Mouse (Mus musculus) left cerebral cortex, postnatal 14 days (tissue): ENCODE data around the gene Otos. TPM values are rescaled to one million over a fixed set of nuclear protein-coding genes. Genes with fewer than 3 reads are reported as not detected.

Source experiments
- DNase-seq, 2 experiments: peaks; one replicate each; pipeline ENCODE4 v3.0.0; 2021 to 2022; ENCODE audit warnings: low spot score in 2 of 2, mixed read lengths in 1 of 2
- intact Hi-C: fragments of 180-260 bp; cut with DNase I; formaldehyde crosslinking; loops from one replicate; pipeline ENCODE4 v1.15.1; 2025
- long read RNA-seq, 2 experiments: library from polyadenylated mRNA; stranded (forward); transcript quantifications; one replicate each; pipeline ENCODE4 v2.0.0; 2021
- total RNA-seq, 2 experiments: library from RNA; stranded (reverse); gene quantifications; 2 replicates each; pipeline ENCODE4 v1.2.3; 2021

Otos gene
- total RNA-seq = not detected
- long read RNA-seq, experiment 1 = 0 reads
- long read RNA-seq, experiment 2 = 0 reads

GRCm38 (mm10) chr1:92648673-92649072, at the start of gene Otos:
Gene Otos (minus strand): TSS chr1:92648841.
- intact Hi-C loops = no loop called here
- DNase-seq = peak; percentile 80 to 84

- intact Hi-C loops = loop anchor here (1.0 kb wide), 1 partner anchor 137 kb away; no protein-coding TSS in a partner anchor
- peak; percentile 74 to 75 for DNase-seq
These were observed 48.2 kb upstream of the Otos start for GRCm38 (mm10) chr1:92696848-92697247.

DNA sequence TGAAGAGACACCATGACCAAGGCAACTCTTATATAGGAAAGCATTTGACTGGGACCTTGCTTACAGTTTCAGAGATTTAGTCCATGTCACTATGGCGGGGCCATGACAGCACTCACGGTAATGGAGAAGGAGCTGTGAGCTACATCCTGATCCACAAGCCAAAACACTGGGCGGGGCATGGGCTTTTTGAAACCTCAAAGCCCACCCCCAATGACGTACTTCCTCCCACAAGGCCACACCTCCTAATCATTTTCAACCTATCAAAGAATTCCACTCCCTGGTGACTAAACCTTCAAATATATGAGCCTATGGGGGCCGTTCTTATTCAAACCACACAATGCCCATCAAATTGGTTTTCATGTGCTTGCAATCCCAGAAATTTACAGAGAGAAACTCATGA, 47.1 kb upstream of the Otos start:
- intact Hi-C loops = no loop called here
- DNase-seq = no peak

GRCm38 (mm10) chr1:92691166-92691844, 42.7 kb upstream of the Otos start:
- intact Hi-C loops = no loop called here
- no peak for DNase-seq

DNA sequence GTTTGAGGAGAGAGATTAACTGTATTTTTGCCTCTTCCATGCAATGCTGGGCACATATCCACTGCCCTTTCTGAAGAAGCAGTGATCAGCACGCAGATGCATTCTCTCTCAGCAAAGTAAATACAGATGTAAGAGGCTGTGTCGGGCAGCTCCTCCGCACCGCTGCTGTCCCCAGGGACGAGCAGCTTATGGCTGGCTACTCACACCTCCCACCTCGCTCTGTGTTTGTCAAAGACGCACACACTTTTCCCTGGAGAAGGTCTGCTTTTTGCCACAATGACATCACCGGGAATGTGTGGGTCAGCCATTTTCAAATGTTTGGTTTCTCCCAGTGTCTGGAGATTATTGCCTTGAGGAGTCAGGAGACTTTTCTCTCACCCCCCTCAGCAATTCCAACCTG, 38.4 kb upstream of the Otos start:
- intact Hi-C loops = no loop called here
- no peak for DNase-seq

DNA sequence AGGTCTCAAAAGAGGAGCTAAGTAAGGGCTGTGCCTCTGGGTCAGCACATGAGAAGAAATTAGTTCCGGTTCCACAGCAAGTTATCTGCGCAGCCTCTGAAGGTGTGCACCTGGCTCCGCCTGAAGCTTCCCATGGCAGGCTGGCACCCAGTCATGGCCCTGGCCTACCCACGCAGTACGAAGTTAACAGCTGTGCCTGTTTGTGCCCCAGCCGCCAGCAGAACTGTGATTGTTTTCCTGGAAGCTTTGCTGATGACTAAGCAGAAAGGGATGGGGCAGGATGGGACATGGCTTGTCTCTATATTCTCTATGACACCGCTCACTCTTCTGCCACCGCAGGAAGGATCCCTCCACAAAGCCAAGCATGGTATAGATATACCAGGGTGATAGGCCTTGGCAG, 34.5 kb upstream of the Otos start:
- intact Hi-C loops = no loop called here

DNA sequence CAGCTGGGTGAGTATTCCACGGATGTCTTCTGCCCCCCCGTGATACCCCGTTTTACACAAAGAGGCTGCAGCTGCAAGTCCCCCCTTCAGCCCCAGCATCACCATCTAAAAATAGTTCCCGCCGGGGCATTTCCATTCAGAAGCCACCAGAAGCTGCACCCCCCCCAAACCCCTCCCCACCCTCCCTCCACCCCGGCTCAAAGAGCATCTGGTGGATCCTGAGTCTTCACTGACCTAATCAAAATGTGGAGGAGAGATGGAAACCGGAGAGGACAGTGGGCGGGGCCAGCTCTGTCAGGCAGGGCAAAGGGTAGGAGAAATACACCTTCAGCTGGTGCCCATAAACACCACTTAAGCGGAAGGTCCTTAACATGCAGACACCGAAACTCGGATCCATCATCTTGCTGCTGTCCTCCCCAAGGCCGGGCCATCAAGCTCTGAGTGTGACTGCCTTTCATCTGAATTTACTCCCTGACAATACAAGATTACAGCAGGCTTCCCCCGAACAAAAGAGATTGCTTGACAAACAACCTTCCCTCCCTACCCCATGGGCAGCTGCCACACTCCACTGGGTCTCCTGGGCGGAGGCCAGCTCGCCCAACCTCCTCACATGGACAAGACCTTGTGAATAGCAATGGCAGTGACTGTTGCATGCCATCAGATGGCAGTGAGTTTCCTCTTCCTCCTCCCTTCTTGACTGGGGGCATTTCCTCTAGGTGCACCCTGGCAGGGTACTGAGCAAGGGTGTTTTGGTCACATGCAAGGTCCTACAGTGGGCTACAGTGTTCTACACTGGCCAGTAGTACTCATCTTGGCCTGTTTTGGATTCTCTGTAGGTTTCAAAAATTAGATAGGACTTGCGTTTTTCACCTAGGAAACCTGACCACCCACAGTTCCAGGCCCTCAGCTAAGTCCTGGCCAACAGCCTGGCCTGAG, 32.3 kb upstream of the Otos start:
- DNase-seq = no peak

More for the DNA sequence above, 34.5 kb upstream of the Otos start:
- peak in 1 of 2 experiments; percentile 48 for DNase-seq

DNA sequence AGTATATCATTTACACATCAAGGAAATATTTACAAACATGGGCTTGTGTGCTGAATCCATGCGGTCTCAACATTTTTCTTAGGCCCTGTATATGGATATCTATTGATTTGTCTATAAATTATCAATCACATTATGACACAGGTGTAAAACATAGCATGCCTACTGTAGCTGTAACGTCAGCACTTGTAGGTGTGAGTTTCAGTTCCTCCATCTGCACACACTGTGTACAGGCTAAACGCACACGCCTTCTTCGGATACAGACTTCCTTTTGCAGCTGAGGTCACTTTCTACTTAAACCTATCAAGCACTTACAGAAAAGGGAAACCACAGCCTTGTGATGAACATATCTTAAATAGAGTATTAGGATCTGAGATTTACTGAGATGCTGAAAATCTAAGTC, 30.1 kb upstream of the Otos start:
- intact Hi-C loops = no loop called here
- DNase-seq = no peak

More for the DNA sequence above, 32.3 kb upstream of the Otos start:
- intact Hi-C loops = no loop called here

DNA sequence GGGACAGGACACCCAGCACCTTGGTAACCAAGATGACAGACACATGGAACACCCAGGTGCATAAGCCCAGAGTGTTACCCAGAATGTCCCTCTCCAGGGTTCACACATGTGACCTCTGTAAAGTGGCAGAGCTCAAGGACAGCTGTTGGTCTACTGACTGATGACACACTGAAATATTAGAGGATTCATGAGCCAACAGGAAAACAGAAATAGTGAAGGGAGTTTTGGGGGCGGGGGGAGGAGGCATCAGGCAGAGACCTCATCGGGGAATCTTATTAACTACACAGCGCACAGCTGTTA, 28.0 kb upstream of the Otos start:
- DNase-seq = no peak
- intact Hi-C loops = no loop called here

- peak in 1 of 2 experiments; percentile 42 for DNase-seq
- intact Hi-C loops = no loop called here
These were observed 27.5 kb upstream of the Otos start for GRCm38 (mm10) chr1:92675932-92676675.

- intact Hi-C loops = no loop called here
- no peak for DNase-seq
These were observed 24.7 kb upstream of the Otos start for GRCm38 (mm10) chr1:92673258-92673782.

DNA sequence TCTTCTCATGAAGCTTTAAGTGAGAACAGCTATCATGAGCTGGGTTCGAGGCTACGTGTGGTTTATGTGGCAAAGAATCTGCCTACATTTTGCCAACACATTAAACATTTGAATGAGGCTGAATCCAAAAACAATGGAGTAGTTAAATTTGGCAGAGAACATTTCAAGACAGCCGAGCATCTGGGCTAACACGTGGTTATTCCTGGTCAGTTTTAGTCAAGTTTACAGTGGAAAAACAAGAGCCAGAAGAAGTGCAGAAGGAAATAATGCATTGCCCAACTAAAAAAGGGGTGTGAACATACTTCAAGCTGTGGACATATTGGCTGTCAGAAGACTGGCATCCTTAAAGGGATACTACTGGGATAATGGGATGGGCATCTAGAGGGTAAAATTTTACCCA, 22.7 kb upstream of the Otos start:
- DNase-seq = no peak
- intact Hi-C loops = no loop called here

GRCm38 (mm10) chr1:92669430-92669829, 20.8 kb upstream of the Otos start:
- intact Hi-C loops = no loop called here
- no peak for DNase-seq

- intact Hi-C loops = no loop called here
- DNase-seq = no peak
These were observed 18.5 kb upstream of the Otos start for GRCm38 (mm10) chr1:92667106-92667505.

DNA sequence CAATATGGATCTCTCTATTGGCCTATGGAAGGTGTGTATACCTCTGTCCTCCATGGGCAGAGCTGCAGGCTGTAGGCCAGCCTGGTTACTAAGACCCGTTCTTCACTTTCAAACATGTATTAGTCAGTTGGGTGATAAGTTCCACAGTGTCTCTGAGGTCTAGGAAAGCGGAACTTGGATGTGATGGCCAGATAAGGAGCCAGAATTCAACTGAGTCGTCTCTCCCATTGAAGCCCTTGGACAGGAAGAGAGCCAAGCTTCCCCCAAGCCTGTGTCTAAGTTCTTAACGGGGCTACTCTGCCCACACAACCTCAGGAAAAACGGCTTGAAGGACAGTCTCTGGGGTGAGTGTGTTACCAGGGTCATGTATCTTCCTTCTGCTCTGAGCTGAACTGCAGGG, 10.8 kb upstream of the Otos start:
- intact Hi-C loops = no loop called here
- DNase-seq = no peak

DNA sequence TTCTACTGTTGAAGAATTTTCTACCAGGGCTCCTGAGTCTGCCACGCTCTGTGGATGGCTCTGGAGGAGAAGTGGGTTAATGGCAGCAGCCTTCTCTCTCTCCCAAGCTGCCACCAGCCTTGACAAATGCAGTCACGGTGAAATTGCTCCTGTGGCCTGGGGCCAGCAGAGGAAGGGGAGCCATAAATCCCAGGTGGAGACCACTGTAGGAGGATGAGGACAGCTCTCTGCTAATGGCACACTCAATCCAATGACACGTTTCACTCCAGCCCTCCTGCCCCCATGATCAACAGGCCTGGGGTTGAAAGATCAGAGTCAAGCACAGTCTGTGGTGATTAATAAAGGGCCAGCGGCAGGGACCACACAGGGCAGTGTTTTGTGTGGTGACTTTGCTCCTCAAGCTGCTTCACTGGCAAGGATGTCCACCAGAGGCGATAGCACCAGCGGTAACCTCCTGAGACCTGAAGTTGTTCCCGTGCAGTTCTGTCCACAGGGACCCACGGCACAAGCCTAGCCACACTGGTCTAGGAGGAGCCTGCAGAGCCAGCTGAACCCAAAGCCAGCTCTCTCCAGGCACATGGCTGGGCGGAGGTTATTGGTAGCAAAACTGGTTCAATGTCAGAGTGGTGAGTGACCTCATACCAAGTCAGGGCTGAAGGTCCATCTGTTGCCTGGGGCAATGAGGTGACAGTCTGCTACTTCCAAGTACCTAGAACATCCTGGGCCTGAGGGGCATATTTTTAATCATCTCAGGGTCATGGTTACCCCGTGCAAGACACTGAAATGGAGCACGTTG, 8.6 kb upstream of the Otos start:
- DNase-seq = no peak
- intact Hi-C loops = no loop called here

DNA sequence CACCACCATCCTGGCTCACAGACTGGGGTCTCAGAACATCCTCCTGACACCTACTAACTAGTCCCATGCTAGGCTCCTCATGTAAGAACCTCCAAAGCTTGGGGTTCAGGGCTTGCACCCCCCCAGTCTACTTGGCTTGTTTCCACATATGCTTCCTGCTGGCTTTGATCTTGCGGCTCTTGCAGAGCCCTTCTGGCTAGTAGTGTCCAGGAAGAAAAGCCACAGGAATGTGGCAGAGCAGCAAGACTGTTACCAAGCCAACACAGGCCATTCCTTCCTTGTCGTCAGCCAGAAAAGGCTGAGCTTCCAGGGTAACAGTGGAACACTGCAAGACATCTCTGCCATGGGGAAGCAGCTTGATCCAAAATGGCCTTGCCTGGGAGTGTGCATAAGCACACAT, 6.0 kb upstream of the Otos start:
- no peak for DNase-seq
- intact Hi-C loops = no loop called here

DNA sequence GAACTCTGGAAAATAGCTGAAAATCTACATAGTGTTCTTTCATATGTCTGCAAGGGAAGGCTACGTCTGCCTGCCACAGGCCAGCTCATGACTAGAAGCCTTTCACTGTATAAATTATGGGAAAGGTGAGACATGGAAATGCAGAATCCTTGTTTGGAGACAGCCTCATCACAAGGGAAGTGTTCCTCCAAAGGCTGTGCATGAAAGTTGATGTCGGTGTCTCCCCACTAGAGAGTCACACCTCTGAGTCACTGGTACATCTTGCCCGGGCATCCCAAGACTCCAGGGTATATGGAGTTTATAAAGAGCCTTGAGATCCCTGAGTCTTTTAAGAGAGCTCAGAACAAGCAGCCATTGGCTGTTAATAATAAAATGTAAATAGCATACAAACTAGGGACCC, 4.5 kb upstream of the Otos start:
- intact Hi-C loops = no loop called here

DNA sequence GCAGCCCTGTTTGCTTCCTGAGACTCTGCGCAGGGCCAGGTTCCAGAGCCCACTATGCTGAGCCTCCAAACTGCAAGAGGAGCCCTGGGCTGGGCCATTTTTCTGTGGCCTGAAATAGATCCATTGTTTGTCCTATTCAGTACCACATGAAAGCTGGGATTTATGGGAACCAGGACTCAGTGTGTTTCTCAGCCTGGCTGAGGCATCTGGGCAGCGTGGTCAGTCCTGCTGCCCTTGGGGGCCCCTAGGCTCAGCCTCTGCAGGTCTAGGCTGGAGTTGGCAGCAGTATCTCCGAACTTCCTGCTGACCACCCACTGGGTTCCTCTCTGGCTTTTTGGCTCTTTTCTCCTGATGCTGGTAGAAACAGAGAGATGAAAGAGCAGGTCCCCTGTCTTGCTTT, 2.8 kb upstream of the Otos start:
- DNase-seq = no peak
- intact Hi-C loops = no loop called here

More for the DNA sequence above, 4.5 kb upstream of the Otos start:
- peak in 1 of 2 experiments; percentile 35 for DNase-seq
